Mouse (Mus musculus): Measurements from ENCODE around the gene Shox2. TPM values are rescaled to one million over a fixed set of nuclear protein-coding genes. Genes with fewer than 3 reads are reported as not detected.

Shox2 gene
- polyA plus RNA-seq, 1 experiment from 2014 or later = 10.8 TPM

DNA sequence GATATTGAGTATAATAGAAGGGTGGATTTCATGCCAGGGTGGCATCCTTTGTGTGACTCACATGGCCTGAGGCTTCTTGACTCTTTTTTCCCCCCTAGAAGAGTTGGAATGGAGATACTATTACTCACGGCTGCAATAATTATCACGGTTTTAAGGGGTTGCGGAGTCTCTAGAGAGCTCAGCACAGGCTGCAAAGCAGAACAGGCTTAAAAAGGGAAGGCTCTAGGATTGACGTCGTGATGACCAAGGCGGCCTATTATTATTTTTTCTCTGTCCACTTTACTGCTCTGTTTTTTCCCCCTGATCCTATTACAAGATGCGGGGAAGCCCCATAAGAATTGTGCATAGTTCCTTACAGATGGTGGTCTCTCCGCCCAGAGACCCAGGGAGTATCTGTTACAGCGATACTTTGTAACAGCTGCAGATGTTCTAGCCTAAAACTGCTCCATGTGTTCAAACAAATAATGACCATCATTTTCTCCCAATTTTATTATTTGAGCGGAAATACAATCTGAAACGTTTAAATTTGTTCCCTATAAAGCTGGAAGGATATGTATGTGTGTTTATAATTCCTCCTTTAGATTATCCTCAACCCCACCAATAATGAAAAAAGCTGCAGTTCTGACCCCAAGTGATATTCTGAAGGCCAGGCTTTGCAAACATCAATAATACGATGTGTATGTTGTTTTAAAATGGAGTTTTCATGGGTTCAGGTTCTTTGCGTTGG lies 4.5 kb downstream of the Shox2 start:
- Histone ChIP-seq H3K27me3 (replicated peaks; ENCODE audit: low read depth, poor library complexity, severe bottlenecking) (peaks cover 100% of the 10 kb centered on the region), H3K4me3 (peak overlapping the region; percentile 69; the same call in 1 of the 2 replicates), H3K36me3 (replicated peaks) (no peaks in the 10 kb centered on the region), H3K27ac (replicated peaks) (no peak overlapping the region), H3K4me1 (peaks cover 49% of the 10 kb centered on the region), H3K9me3 (no peaks in the 10 kb centered on the region)
- peak; percentile 50 for DNase-seq (ENCODE audit: low spot score)
- WGBS = 3% methylated on average over 13 of the region's 13 CpGs

DNA sequence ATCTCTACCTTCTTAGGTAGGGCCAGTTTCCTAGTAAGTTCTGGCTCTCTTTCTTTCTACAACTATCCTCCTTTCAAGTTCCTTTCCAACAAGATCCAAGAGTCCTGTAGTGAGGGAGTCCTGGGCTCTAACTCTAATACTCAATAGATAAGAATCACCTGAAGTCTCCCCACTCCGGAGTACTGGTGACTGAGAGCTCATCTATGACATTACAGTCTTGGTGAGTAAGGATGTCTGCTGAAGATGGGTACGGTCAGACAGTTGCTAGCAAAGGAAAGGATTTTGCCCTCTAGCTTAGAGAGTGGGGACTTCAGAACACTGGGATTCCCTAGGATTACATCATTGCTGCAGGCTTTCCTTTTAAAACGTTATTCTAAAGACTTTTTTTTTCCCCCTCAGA lies 7.1 kb downstream of the Shox2 start:
- no peaks in the 10 kb centered on the region for H3K9me3 ChIP-seq
- no peak overlapping the region for H3K4me3 ChIP-seq
- DNase-seq (ENCODE audit: low spot score) = no peak
- WGBS = 10% methylated on average over 3 of the region's 3 CpGs
- no peak overlapping the region for H3K27ac ChIP-seq (replicated peaks)
- H3K36me3 ChIP-seq (replicated peaks) = no peaks in the 10 kb centered on the region
- peaks cover 100% of the 10 kb centered on the region for H3K27me3 ChIP-seq (replicated peaks; ENCODE audit: low read depth, poor library complexity, severe bottlenecking)
- H3K4me1 ChIP-seq = peaks cover 44% of the 10 kb centered on the region

DNA sequence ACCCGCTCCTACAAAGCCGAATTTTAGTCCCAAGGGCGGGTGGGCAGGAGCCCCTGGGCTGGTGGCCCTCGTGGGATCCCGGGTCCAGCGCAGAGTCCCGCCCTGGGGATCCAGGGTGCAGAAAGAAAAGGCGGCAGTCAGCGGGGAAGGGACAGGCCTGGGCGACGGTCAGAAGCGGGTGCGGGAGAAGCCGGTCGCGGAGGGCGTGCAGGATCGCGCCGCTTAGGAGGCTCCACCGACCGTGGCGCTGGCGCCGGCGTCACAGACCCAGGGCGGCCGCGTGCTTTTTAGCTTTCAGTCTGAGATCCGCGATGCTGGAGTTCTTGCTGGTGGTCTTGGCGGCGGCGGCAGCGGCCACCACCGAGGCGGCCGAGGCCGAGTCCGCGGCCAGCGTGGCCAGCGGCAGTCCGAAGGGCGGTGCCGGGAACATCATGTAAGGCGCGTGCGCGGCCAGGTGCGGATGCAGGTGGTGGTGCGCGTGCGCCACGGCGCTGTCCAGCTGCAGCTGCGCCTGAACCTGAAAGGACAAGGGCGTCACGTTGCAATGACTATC lies 8.1 kb downstream of the Shox2 start:
- DNase-seq (ENCODE audit: low spot score) = peak; percentile 87
- Histone ChIP-seq H3K9me3 (no peaks in the 10 kb centered on the region), H3K4me3 (peak overlapping the region; percentile 63), H3K4me1 (peaks cover 36% of the 10 kb centered on the region), H3K27me3 (replicated peaks; ENCODE audit: low read depth, poor library complexity, severe bottlenecking) (peaks cover 100% of the 10 kb centered on the region), H3K27ac (replicated peaks) (peak overlapping the region; percentile 79), H3K36me3 (replicated peaks) (no peaks in the 10 kb centered on the region)
- under 1% methylated on average over 59 of the region's 59 CpGs for WGBS

DNA sequence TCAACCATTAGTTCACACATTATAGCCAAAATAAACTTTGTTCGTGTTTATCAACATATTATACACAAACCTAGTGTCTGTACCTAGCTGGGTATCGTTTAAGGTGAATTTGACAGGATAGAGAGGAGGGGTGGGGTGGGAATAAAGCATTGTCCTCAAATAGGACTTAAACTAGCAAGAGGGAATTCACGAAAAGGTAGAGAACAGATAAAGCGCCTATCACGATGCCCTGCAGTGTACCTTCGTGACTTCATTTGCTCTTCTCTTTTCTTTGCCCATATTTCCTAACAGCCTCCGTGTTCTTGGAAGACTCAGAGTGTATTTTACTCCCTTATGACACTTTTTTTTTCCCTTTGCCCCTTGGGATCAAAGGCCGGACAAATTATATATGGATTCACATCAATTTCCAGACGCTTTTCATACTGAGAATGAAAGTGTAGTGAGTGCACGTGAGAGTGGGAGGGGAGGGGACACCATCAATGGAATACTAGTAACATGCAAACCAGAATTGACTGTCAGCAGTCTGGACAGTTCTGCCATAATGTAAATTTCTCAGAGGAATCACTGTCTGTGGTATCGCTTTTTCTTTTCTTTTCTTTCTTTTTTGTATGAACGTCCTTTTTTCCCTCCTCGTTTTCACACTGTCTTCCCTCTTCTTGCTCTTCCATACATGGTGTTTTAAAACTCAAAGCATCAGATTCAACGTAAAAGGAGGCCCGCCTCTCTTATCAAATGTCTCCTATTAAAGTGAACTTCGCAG lies 9.2 kb downstream of the Shox2 start:
- H3K27me3 ChIP-seq (replicated peaks; ENCODE audit: low read depth, poor library complexity, severe bottlenecking) = peaks cover 100% of the 10 kb centered on the region
- no peak overlapping the region for H3K4me3 ChIP-seq
- DNase-seq (ENCODE audit: low spot score) = peak; percentile 9
- H3K4me1 ChIP-seq = peaks cover 39% of the 10 kb centered on the region
- 5% methylated on average over 16 of the region's 16 CpGs for WGBS
- H3K9me3 ChIP-seq = no peaks in the 10 kb centered on the region
- H3K27ac ChIP-seq (replicated peaks) = no peak overlapping the region
- H3K36me3 ChIP-seq (replicated peaks) = no peaks in the 10 kb centered on the region

DNA sequence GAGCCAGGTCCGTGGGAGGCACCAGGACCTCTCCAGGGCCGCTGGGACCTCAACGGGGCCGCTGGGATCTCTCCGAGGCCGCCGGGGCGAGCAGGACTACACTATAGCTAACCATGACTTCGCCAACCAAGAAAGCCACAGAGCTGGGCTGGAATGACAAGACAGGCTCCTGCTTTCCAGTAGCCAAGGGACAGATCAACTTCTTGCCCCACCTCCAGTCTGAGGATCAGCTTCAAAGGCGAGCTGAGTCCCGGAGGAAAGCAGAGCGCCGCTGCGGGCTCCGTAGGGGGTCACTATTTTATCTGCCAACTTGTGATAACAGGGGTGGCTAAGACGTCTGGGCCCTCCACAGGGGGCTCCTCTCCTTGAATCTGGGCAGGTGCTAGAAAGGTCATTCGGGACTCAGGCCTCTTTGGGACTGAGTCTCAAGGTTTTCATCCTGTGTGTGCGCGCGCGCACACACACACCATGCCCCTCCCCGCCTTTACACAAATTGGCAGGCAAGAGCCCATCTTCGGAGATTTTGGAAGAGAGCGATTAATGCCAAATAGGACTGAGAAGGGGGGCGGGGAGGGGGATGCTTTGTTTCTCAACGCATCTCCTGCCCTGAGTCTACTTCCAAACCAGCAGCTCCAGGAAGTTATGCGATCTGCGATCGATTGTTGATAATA lies 10.8 kb downstream of the Shox2 start:
- Histone ChIP-seq H3K27ac (replicated peaks) (no peak overlapping the region), H3K4me1 (peaks cover 29% of the 10 kb centered on the region), H3K4me3 (peak overlapping the region; percentile 45), H3K9me3 (no peaks in the 10 kb centered on the region), H3K27me3 (replicated peaks; ENCODE audit: low read depth, poor library complexity, severe bottlenecking) (peaks cover 92% of the 10 kb centered on the region), H3K36me3 (replicated peaks) (no peaks in the 10 kb centered on the region)
- peak; percentile 49 for DNase-seq (ENCODE audit: low spot score)
- whole genome bisulfite sequencing = 1% methylated on average over 29 of the region's 29 CpGs

DNA sequence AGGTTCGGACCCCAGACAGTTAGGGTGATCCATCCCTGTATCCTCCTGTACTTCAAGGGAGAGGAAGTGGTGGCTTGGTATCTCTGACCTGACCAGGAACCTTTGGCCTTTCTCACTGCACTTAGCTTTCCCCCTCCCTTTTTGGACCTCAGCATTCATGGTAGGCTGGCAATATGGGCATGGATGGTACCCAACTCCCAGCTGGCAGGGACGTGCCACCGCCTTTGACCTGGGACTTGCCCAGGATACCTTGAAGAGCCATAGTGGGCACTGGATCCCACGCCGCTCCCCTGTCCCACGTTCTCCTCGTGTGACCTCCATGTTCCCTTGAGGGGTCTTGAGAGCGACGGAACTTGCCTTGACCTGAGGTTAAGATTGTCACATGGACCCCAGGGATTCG lies 11.3 kb downstream of the Shox2 start:
- H3K27me3 ChIP-seq (replicated peaks; ENCODE audit: low read depth, poor library complexity, severe bottlenecking) = peaks cover 89% of the 10 kb centered on the region
- peak overlapping the region; percentile 45 for H3K4me3 ChIP-seq
- no peaks in the 10 kb centered on the region for H3K36me3 ChIP-seq (replicated peaks)
- peak; percentile 14 for DNase-seq (ENCODE audit: low spot score)
- no peak overlapping the region for H3K27ac ChIP-seq (replicated peaks)
- no peaks in the 10 kb centered on the region for H3K9me3 ChIP-seq
- H3K4me1 ChIP-seq = peaks cover 29% of the 10 kb centered on the region
- 2% methylated on average over 10 of the region's 10 CpGs for WGBS

DNA sequence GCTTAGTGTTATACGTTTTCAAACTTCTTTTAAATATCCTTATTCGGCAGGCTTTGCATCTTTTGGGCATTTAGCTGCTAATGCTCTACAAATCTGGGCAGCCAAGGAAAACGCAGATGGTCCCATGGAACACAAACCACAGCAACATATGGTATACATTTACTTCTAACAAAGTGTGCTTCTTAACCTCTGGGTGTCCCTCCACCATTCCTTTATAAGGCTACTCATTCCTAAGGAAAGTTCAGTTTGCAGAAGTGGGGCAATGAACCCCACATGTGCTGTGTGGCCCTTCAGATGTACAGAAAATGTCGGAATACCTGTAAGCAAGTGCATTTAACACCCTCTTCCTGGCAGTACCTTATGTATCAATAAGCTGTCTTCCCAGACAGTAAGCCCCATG lies 14.1 kb downstream of the Shox2 start:
- Histone ChIP-seq H3K4me3 (no peak overlapping the region), H3K4me1 (peaks cover 27% of the 10 kb centered on the region), H3K9me3 (no peaks in the 10 kb centered on the region), H3K27me3 (replicated peaks; ENCODE audit: low read depth, poor library complexity, severe bottlenecking) (peaks cover 66% of the 10 kb centered on the region), H3K36me3 (replicated peaks) (no peaks in the 10 kb centered on the region), H3K27ac (replicated peaks) (no peak overlapping the region)
- peak; percentile 20 for DNase-seq (ENCODE audit: low spot score)
- 50% methylated on average over 4 of the region's 4 CpGs for WGBS

DNA sequence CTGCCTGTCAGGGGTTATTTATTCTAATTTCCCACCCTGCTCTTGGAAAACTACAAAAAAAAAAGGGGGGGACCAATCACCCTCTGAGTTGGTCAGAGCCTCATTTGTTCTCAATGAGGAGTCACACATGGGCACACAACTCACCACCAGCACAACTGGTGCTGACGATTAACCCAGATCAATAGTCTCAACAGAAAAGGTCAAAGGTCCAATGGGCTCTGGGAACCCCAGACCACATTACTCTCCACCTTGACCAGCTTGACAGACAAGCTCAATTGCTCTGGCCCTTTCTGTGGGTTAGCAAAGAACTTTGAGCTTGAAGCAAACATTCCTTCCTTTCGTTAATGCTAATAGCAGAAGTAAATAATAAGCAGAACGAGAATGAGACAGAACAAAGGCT lies 16.7 kb downstream of the Shox2 start:
- Histone ChIP-seq H3K27ac (replicated peaks) (no peak overlapping the region), H3K27me3 (replicated peaks; ENCODE audit: low read depth, poor library complexity, severe bottlenecking) (peaks cover 40% of the 10 kb centered on the region), H3K36me3 (replicated peaks) (no peaks in the 10 kb centered on the region), H3K4me3 (no peak overlapping the region), H3K4me1 (peaks cover 12% of the 10 kb centered on the region), H3K9me3 (no peaks in the 10 kb centered on the region)
- 38% methylated on average over 3 of the region's 3 CpGs for WGBS
- DNase-seq (ENCODE audit: low spot score) = peak; percentile 8

DNA sequence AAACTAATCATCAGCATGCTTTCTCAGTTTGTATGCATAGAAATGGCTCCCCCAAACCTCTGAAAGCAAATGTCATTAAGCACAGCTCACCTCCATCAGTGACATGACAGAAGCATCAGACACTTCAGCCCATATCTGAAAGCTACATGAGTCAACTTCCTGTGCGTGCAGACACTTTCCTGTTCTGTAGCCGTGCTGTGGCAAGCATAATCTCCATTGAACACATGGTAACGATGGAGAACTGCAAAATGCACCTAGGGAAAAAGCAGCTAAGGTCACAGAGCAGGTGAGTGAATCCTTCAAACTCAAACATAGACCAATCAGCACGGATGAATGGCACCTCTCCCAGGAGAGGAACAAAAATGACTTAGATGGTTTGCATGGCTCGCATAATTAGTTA lies 21.6 kb downstream of the Shox2 start:
- Histone ChIP-seq H3K27me3 (replicated peaks; ENCODE audit: low read depth, poor library complexity, severe bottlenecking) (peaks cover 5% of the 10 kb centered on the region; the same call in 1 of the 2 replicates), H3K27ac (replicated peaks) (no peak overlapping the region), H3K36me3 (replicated peaks) (no peaks in the 10 kb centered on the region), H3K4me1 (0 out of 2 replicates have a peak, but pooled peaks cover 6% of the 10 kb centered on the region), H3K4me3 (no peak overlapping the region), H3K9me3 (no peaks in the 10 kb centered on the region)
- WGBS = 68% methylated on average over 5 of the region's 5 CpGs
- DNase-seq (ENCODE audit: low spot score) = no peak

DNA sequence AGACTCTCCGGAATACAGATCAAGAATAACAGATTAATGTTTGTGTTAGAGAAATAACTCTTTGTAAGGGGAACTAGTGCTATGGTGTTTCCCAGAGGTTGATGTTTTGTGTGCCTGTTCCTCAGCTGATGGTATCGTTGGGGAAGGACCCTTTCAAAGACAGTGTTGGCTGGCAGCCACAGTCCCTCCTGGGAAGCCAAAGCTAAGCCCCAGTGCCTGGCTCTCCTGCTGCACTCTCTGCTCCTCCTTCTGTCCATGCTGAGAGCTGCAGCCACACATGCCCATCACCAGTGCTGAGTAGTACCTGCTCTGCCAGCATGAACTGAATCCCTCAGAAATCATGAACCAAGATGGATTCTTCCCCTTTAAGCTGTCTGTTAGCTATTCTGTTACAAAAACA lies 26.4 kb downstream of the Shox2 start:
- Histone ChIP-seq H3K4me3 (no peak overlapping the region), H3K9me3 (no peaks in the 10 kb centered on the region), H3K27me3 (replicated peaks; ENCODE audit: low read depth, poor library complexity, severe bottlenecking) (no peaks in the 10 kb centered on the region), H3K27ac (replicated peaks) (no peak overlapping the region), H3K36me3 (replicated peaks) (no peaks in the 10 kb centered on the region), H3K4me1 (no peaks in the 10 kb centered on the region)
- no peak for DNase-seq (ENCODE audit: low spot score)
- 71% methylated on average over 2 of the region's 2 CpGs for WGBS

DNA sequence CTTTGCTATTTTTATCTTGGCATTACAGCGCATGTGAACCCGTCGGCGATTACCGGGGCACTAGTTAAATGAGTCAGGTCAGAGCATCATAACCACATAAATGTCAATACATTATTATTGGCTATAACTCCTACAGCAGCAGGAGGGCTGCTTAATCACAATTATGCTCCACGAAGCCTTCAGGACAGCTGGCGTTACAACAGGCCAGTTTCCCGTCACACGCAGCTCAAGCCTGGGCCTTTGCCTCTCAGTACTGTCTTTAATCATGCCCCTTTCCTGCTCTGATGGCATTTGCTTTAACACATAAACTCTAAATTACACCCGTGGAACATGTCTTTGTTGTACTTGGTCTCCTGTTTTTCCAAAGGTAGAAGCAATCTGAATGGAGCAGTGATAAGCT lies 41.9 kb downstream of the Shox2 start:
- no peak overlapping the region for H3K27ac ChIP-seq (replicated peaks)
- H3K27me3 ChIP-seq (replicated peaks; ENCODE audit: low read depth, poor library complexity, severe bottlenecking) = no peaks in the 10 kb centered on the region
- no peaks in the 10 kb centered on the region for H3K4me1 ChIP-seq
- no peaks in the 10 kb centered on the region for H3K36me3 ChIP-seq (replicated peaks)
- WGBS = 80% methylated on average over 10 of the region's 10 CpGs
- no peak for DNase-seq (ENCODE audit: low spot score)
- H3K4me3 ChIP-seq = no peak overlapping the region
- H3K9me3 ChIP-seq = no peaks in the 10 kb centered on the region

DNA sequence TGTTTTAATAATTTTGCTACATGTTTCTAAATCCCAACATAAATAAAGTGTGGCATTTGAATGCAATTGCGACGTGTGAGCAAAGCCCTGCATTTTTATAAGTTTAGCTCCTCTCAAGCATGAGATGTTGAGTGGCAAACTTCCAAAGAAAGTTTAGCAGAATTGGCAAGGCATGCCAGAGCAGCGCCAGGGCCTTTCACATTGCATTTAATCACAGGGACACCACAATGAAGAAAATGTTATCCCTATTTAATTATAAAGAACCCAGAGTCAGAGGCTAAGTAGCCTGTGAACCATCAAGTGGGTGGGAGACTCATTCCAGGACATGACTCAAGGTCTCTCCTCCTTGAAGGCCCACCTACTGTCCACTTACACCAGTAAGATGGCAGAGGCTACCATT lies 59.1 kb downstream of the Shox2 start:
- Histone ChIP-seq H3K9me3 (peaks cover 5% of the 10 kb centered on the region; the same call in 1 of the 2 replicates), H3K36me3 (replicated peaks) (no peaks in the 10 kb centered on the region), H3K4me3 (no peak overlapping the region), H3K27ac (replicated peaks) (no peak overlapping the region), H3K4me1 (no peaks in the 10 kb centered on the region), H3K27me3 (replicated peaks; ENCODE audit: low read depth, poor library complexity, severe bottlenecking) (no peaks in the 10 kb centered on the region)
- DNase-seq (ENCODE audit: low spot score) = no peak
- WGBS = 90% methylated on average over 3 of the region's 3 CpGs

All from embryonic facial prominence, embryonic 10.5 days (tissue).